Mouse (Mus musculus) myocyte (in vitro differentiated cells): Measurements from ENCODE around the gene Camta1.

Source experiments
- CEBPB ChIP-seq: IDR thresholded peaks from 2 replicates; pipeline ENCODE4 v1.6.1; 2011; ENCODE audit warnings: mild to moderate bottlenecking, moderate library complexity; ENCODE audit not compliant: poor library complexity, insufficient read depth, severe bottlenecking
- E2F4 ChIP-seq: IDR thresholded peaks from one replicate; pipeline ENCODE4 v1.6.1; 2011; ENCODE audit warnings: mild to moderate bottlenecking, control low read depth, moderate library complexity; ENCODE audit not compliant: insufficient read depth
- MAX ChIP-seq: IDR thresholded peaks from one replicate; pipeline ENCODE4 v1.6.1; 2011; ENCODE audit warnings: low read depth, mild to moderate bottlenecking, control low read depth
- MYOD1 ChIP-seq, 3 experiments: IDR thresholded peaks; one replicate each; pipeline ENCODE4 v1.6.1; 2011; ENCODE audit warnings: control low read depth in 2 of 3, low read depth in 2 of 3, mild to moderate bottlenecking in 2 of 3, moderate library complexity in 1 of 3; ENCODE audit not compliant: insufficient read length in 2 of 3, control insufficient read depth in 1 of 3
- MYOG ChIP-seq, 3 experiments: IDR thresholded peaks; one replicate each; pipeline ENCODE4 v1.6.1; 2011; ENCODE audit warnings: control low read depth in 2 of 3, low read depth in 2 of 3, mild to moderate bottlenecking in 2 of 3; ENCODE audit not compliant: insufficient read length in 2 of 3, control insufficient read depth in 1 of 3, insufficient read depth in 1 of 3
- POLR2A ChIP-seq: IDR thresholded peaks from one replicate; pipeline ENCODE4 v1.6.1; 2011; ENCODE audit warnings: low read depth, mild to moderate bottlenecking, control low read depth, moderate library complexity; ENCODE audit not compliant: insufficient read length
- POLR2AphosphoS2 ChIP-seq: IDR thresholded peaks from one replicate; pipeline ENCODE4 v1.6.1; 2011; ENCODE audit warnings: low read depth, control low read depth; ENCODE audit not compliant: insufficient read length
- SRF ChIP-seq: IDR thresholded peaks from one replicate; pipeline ENCODE4 v1.6.1; 2011; ENCODE audit warnings: low read depth; ENCODE audit not compliant: control insufficient read depth, insufficient read length
- TCF12 ChIP-seq: IDR thresholded peaks from one replicate; pipeline ENCODE4 v1.6.1; 2011; ENCODE audit warnings: mild to moderate bottlenecking, control low read depth; ENCODE audit not compliant: poor library complexity, insufficient read depth, severe bottlenecking
- USF1 ChIP-seq: IDR thresholded peaks from one replicate; pipeline ENCODE4 v1.6.1; 2011; ENCODE audit warnings: low read depth, mild to moderate bottlenecking, control low read depth, moderate library complexity

GRCm38 (mm10) chr4:151344811-151345210, 516.9 kb downstream of the Camta1 start:
- TF ChIP-seq POLR2A (no peak), MAX (no peak), POLR2AphosphoS2 (no peak), SRF (no peak), TCF12 (no peak), MYOD1 (IDR thresholded peaks at IDR 0.05; ENCODE audit: control insufficient read depth in 1 of 3, insufficient read length in 2 of 3, low read depth in 2 of 3) (no peak), E2F4 (no peak), USF1 (no peak), MYOG (IDR thresholded peaks at IDR 0.05; ENCODE audit: control insufficient read depth in 1 of 3, insufficient read depth in 1 of 3, insufficient read length in 2 of 3, low read depth in 2 of 3) (no peak), CEBPB (no peak)
